Mouse (Mus musculus): ENCODE data around the gene Ctsk. TPM values are rescaled to one million over a fixed set of nuclear protein-coding genes. Genes with fewer than 3 reads are reported as not detected.
A peak's percentile ranks its signal among the peaks of the same experiment; 100 is the strongest.

Ctsk gene
- polyA plus RNA-seq (2015; fragmentation: Nextera tagmentation; extraction: Ambion mirVana) = 8.5 and 9.5 TPM in 2 replicates

DNA sequence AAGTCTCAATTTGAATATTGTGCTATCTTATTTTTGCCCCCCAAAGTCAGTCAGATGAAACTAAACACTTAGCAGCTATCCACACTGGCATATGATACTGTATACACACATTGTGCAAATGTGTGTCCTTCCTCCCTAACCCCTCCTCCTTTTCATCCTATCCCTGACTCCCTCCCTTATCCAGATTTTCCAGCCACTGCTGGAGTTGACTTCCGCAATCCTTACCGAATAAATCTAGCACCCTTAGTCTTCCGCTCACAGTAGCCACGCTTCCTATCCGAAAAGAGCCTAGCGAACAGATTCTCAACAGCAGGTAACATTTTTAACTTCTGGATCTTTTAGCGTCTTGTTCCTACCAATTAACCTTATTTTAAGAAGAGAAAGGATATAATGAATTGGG lies at the start of gene Ctsk:
TSS of gene Ctsk (plus strand) at position 233 of the 400 bp plus-strand sequence.
- Histone ChIP-seq H3K9me3 (no peaks in the 10 kb centered on the region), H3K27ac (no peak within 1 kb of the TSS), H3K4me2 (replicated peaks) (peak within 1 kb of the TSS; percentile 34), H3K9ac (no peak within 1 kb of the TSS), H3K27me3 (replicated peaks) (no peaks in the 10 kb centered on the region), H3K4me3 (replicated peaks) (no peak within 1 kb of the TSS), H3K36me3 (peaks cover 8% of the 10 kb centered on the region), H3K4me1 (replicated peaks) (no peaks in the 10 kb centered on the region)
- 79% methylated on average over 7 of the region's 7 CpGs for WGBS
- no peak for ATAC-seq

DNA sequence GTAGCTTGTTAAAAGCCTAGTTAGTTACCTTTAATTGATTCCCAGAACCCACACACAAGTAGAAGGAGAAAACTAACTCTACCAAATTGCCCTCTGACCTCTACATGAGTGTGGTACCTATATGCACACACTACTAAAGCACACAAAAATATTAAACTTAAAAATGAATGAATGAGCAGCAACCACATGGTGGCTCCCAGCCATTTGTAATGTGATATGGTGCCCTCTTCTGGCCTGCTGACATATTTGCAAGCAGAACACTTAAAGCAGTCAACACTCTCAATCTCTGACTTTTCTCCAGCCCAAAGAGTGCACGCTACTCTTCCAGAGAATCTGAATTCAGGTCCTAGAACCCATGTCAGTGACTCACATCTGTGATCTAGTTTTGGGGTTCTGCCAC lies 48.6 kb upstream of the Ctsk start:
- whole genome bisulfite sequencing = 53% methylated on average over 1 of the region's 1 CpGs
- ATAC-seq = peak; percentile 45; the same call in 1 of the 2 replicates

DNA sequence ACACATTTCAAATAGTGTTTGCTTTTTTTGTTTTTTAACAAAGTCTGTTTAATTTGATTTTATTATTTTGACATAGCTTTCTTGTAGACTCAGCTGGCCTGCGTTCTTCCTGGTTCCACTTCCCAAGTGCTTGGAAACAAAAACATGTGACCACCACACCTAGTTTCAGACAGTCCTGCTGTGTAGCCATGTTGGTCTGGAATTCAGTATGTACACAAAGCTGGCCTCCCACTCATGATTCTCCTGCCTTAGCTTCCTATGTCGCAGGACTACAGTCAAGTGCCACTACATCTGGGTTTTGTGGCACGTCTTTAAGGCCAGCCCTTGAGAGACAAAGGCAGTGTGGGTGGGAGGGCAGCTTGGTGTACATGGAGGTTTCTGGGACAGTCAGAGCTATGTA lies 48.1 kb upstream of the Ctsk start:
- ATAC-seq = no peak
- WGBS = 93% methylated on average over 3 of the region's 3 CpGs
- peaks cover 11% of the 10 kb centered on the region for H3K36me3 ChIP-seq

More for the DNA sequence above, 48.6 kb upstream of the Ctsk start:
- Histone ChIP-seq H3K4me2 (replicated peaks) (no peak overlapping the region), H3K9me3 (no peaks in the 10 kb centered on the region), H3K9ac (no peak overlapping the region), H3K27ac (no peak overlapping the region), H3K27me3 (replicated peaks) (no peaks in the 10 kb centered on the region), H3K36me3 (peaks cover 11% of the 10 kb centered on the region), H3K4me3 (replicated peaks) (no peak overlapping the region), H3K4me1 (replicated peaks) (no peaks in the 10 kb centered on the region)

DNA sequence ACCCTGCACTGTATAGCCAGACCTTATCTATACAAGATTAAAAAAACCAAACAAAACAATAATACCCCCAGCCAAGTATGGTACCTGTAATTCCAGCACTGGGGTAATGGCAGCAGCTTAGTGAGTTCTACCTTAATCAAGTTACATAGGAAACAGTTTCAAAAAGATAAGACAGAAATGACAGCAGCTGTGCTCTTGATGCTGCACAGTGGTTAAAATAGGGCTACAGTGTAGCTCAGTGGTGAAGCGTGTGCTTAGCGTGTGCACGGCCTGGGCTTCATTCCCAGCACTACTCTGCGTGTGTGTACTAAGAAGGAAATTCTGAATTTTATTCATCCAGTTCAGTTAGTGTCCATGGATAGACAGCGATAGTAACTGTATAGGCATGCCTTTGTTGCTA lies 42.7 kb upstream of the Ctsk start:
- Histone ChIP-seq H3K36me3 (peaks cover 9% of the 10 kb centered on the region; the same call in 1 of the 2 replicates), H3K27ac (no peak overlapping the region), H3K4me2 (replicated peaks) (no peak overlapping the region), H3K9ac (no peak overlapping the region), H3K27me3 (replicated peaks) (no peaks in the 10 kb centered on the region), H3K4me3 (replicated peaks) (no peak overlapping the region), H3K4me1 (replicated peaks) (no peaks in the 10 kb centered on the region), H3K9me3 (no peaks in the 10 kb centered on the region)
- 96% methylated on average over 5 of the region's 5 CpGs for WGBS
- no peak for ATAC-seq

More for the DNA sequence above, 48.1 kb upstream of the Ctsk start:
- no peak overlapping the region for H3K4me2 ChIP-seq (replicated peaks)
- no peaks in the 10 kb centered on the region for H3K27me3 ChIP-seq (replicated peaks)
- H3K9ac ChIP-seq = no peak overlapping the region
- H3K27ac ChIP-seq = no peak overlapping the region
- no peaks in the 10 kb centered on the region for H3K4me1 ChIP-seq (replicated peaks)
- H3K4me3 ChIP-seq (replicated peaks) = no peak overlapping the region
- no peaks in the 10 kb centered on the region for H3K9me3 ChIP-seq

DNA sequence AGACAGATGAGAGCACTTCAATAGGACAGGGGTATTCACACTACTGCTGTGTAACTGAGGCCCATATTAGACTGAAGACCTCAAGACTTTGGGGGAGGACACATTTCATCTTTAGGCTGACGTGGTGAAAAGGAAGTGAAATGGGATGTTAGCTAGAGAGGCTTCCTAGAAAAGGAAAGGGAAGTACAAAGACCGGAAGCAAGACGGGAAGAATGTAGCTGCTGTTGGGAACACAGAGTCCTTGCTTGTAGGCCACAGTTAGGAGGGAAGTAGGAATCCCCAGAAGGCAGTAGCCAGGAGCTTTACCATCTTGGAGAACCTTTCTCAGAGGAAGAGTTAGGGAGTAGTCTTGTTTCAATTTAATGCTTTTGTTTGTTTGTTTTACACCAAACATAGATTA lies 41.3 kb upstream of the Ctsk start:
- WGBS = 75% methylated on average over 3 of the region's 3 CpGs
- Histone ChIP-seq H3K4me3 (replicated peaks) (no peak overlapping the region), H3K9ac (no peak overlapping the region), H3K4me2 (replicated peaks) (no peak overlapping the region), H3K27me3 (replicated peaks) (no peaks in the 10 kb centered on the region), H3K9me3 (no peaks in the 10 kb centered on the region), H3K36me3 (0 out of 2 replicates have a peak, but pooled peaks cover 4% of the 10 kb centered on the region), H3K4me1 (replicated peaks) (no peaks in the 10 kb centered on the region), H3K27ac (no peak overlapping the region)
- ATAC-seq = no peak

DNA sequence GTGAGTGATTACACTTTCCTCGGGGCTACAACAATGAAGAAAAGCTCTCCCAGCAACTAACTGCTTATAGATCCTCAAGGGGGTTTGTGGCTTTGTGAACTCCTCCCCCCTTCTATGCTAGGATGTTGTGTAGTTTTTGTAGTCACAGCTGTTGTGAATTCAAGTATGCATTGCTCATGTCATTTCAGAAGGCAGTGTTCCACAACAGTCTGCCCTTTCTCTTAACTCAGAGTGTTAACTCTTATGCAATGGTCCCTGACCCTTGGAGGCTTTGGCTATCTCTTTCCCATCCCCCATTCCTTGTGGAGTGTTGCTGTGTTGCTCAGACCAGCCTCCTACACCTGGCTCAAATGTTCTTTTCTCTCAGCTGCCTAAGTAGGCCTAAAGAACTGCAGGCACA lies 39.7 kb upstream of the Ctsk start:
- 0 out of 2 replicates have a peak, but pooled peaks cover 2% of the 10 kb centered on the region for H3K36me3 ChIP-seq
- H3K4me1 ChIP-seq (replicated peaks) = no peaks in the 10 kb centered on the region
- H3K9me3 ChIP-seq = no peaks in the 10 kb centered on the region
- H3K4me3 ChIP-seq (replicated peaks) = no peak overlapping the region
- H3K9ac ChIP-seq = no peak overlapping the region
- no peaks in the 10 kb centered on the region for H3K27me3 ChIP-seq (replicated peaks)
- ATAC-seq = no peak
- no peak overlapping the region for H3K27ac ChIP-seq
- WGBS = 66% methylated on average over 1 of the region's 1 CpGs
- H3K4me2 ChIP-seq (replicated peaks) = no peak overlapping the region

DNA sequence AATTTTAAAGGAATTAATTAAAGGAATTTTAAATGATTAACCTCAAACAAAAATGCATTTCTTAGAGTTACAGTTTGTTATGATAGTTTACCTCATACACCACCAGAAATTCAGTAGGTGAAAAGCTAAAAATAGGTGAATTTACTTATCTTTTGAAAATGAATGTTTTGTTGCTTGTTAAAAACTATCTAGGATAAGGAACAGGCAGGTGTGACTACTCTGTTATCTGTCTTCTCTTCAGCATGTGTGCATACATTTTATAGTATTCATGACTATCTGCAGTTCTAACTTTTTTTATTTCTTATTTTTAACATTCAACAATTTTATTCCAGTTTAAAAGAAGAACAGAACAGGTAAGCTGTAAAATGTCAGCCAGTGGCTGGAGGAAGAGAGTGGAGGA lies 35.2 kb upstream of the Ctsk start:
- no peaks in the 10 kb centered on the region for H3K4me1 ChIP-seq (replicated peaks)
- no peak overlapping the region for H3K9ac ChIP-seq
- H3K9me3 ChIP-seq = no peaks in the 10 kb centered on the region
- H3K4me2 ChIP-seq (replicated peaks) = no peak overlapping the region
- H3K4me3 ChIP-seq (replicated peaks) = no peak overlapping the region
- no peak for ATAC-seq
- H3K27ac ChIP-seq = no peak overlapping the region
- no peaks in the 10 kb centered on the region for H3K27me3 ChIP-seq (replicated peaks)
- no peaks in the 10 kb centered on the region for H3K36me3 ChIP-seq

DNA sequence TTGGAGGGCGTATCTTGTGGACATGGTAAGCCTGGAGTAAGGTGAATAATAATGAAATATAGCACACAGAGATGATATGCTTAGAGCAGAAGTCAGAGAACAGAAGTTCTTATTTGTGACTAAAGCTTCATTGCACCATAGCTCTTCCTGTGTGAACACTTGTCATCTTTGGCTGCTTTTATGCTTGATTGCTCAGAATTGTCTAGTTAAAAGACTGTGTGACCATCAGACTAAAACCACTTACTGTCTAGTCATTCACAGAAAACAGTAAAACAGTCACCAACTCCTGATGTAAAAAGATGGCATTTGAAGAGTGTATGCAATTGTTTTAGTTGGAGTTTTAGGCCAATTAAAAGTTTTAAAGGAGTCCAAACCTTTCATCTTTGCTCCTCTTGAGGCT lies 20.1 kb upstream of the Ctsk start:
- no peaks in the 10 kb centered on the region for H3K9me3 ChIP-seq
- no peak overlapping the region for H3K27ac ChIP-seq
- no peak overlapping the region for H3K9ac ChIP-seq
- no peaks in the 10 kb centered on the region for H3K4me1 ChIP-seq (replicated peaks)
- no peak for ATAC-seq
- H3K4me3 ChIP-seq (replicated peaks) = no peak overlapping the region
- peaks cover 20% of the 10 kb centered on the region for H3K36me3 ChIP-seq
- WGBS = 80% methylated on average over 1 of the region's 1 CpGs
- no peaks in the 10 kb centered on the region for H3K27me3 ChIP-seq (replicated peaks)
- no peak overlapping the region for H3K4me2 ChIP-seq (replicated peaks)

DNA sequence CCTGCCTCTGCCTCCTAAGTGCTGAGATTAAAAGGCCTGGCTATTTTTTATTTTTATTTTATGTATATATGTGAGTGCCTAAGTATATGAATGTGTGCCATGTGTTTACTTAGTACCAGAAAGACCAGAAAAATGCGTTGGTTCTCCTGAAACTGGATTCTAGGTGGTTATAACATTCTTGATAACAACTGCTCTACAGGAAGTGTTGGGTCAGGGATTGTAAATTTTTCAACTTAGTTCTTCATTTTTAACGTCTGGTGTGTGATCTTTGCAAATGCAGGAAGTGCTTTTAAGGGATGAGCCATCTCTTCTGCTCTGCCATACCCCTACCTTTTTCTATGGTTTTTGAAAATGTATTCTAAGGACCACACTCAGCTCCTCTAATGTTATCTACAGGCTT lies 12.6 kb upstream of the Ctsk start:
- WGBS = 72% methylated on average over 2 of the region's 2 CpGs
- no peak overlapping the region for H3K27ac ChIP-seq
- H3K27me3 ChIP-seq (replicated peaks) = no peaks in the 10 kb centered on the region
- H3K9ac ChIP-seq = no peak overlapping the region
- H3K9me3 ChIP-seq = no peaks in the 10 kb centered on the region
- H3K4me1 ChIP-seq (replicated peaks) = no peaks in the 10 kb centered on the region
- no peak for ATAC-seq
- H3K4me2 ChIP-seq (replicated peaks) = no peak overlapping the region
- peaks cover 13% of the 10 kb centered on the region for H3K36me3 ChIP-seq
- H3K4me3 ChIP-seq (replicated peaks) = no peak overlapping the region

DNA sequence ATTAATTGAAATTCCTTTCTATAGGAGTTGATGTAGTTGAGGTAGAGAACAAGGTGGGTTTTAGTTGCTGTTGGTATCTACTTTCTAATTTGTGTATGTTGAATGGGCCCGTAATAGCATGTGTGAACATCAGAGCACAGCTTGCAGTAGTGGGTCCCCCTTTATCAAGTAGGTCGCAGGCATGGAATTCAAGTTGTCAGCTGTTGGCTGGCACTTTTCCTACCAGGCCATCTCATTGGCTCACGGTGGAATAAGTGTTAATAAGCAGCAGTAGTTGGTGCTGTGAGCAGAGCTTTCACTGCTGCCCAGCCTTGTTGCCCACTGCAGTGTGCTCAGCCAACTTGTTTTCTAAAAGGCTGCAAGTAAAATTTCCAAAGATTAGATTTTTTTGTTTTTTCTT lies 10.4 kb upstream of the Ctsk start:
- no peaks in the 10 kb centered on the region for H3K4me1 ChIP-seq (replicated peaks)
- H3K4me3 ChIP-seq (replicated peaks) = no peak overlapping the region
- no peaks in the 10 kb centered on the region for H3K9me3 ChIP-seq
- ATAC-seq = no peak
- H3K4me2 ChIP-seq (replicated peaks) = no peak overlapping the region
- H3K9ac ChIP-seq = no peak overlapping the region
- H3K27ac ChIP-seq = no peak overlapping the region
- H3K36me3 ChIP-seq = peaks cover 16% of the 10 kb centered on the region
- 93% methylated on average over 3 of the region's 3 CpGs for WGBS
- no peaks in the 10 kb centered on the region for H3K27me3 ChIP-seq (replicated peaks)

DNA sequence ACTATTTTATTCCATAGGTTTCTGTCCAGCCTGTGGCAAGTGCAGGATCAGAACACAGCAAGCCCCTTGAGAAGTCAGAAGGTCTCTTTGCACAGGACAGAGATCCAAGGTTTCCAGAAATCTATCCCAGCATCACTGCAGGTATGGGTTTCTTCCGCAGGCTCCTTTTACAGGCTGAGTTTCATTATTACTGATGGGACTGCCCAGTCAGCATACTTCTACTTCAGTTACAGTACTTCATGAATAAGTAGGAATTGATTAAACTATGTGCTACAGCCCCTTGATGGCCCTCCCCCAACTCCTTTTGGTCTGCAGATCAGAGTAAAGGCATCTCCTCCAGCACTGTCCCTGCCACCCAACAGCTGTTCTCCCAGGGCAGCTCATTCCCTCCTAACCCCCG lies 8.8 kb upstream of the Ctsk start:
- no peak for ATAC-seq
- H3K4me1 ChIP-seq (replicated peaks) = no peaks in the 10 kb centered on the region
- H3K4me2 ChIP-seq (replicated peaks) = no peak overlapping the region
- H3K4me3 ChIP-seq (replicated peaks) = no peak overlapping the region
- no peaks in the 10 kb centered on the region for H3K27me3 ChIP-seq (replicated peaks)
- H3K9ac ChIP-seq = no peak overlapping the region
- 90% methylated on average over 2 of the region's 2 CpGs for WGBS
- H3K36me3 ChIP-seq = peaks cover 16% of the 10 kb centered on the region
- H3K9me3 ChIP-seq = no peaks in the 10 kb centered on the region
- H3K27ac ChIP-seq = no peak overlapping the region

DNA sequence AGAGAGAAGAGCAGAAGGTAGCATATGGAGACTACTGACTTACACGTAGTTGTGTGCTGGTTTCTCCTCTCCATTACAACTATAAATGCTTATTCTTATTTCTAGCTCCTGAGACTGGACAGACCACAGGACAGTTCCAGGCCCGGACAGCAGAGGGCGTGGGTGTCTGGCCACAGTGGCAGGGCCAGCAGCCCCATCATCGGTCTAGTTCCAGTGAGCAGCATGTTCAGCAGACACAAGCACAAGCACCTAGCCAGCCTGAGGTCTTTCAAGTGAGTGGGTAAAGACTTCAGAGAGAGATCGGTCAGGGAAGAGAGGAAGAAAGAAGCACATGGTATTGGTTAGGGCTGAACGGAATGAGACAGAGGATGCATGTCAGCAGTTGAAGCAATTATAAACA lies 4.7 kb upstream of the Ctsk start:
- ATAC-seq = no peak
- 63% methylated on average over 6 of the region's 6 CpGs for WGBS
- peaks cover 19% of the 10 kb centered on the region for H3K36me3 ChIP-seq

DNA sequence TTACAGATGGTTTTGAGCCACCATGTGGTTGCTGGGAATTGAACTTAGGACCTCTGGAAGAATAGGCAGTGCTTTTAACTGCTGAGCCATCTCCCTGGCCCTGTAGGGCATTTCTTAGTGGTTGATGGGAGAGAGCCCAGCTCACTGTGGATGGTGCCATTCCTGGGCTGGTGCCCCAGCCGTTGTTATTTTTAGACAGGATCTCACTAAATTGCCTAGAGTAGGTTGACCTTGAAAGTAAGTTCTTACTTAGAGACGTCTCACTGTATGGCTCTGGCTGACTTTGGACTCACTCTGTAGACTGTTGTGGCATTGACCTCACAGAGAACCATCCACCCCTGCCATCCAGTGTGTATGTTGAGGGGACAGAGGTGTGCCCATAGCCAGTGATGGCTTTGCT lies 827 bp upstream of the Ctsk start:
- Histone ChIP-seq H3K4me3 (replicated peaks) (no peak overlapping the region), H3K4me1 (replicated peaks) (no peaks in the 10 kb centered on the region), H3K36me3 (peaks cover 8% of the 10 kb centered on the region), H3K9me3 (no peaks in the 10 kb centered on the region), H3K9ac (no peak overlapping the region), H3K27me3 (replicated peaks) (no peaks in the 10 kb centered on the region), H3K27ac (no peak overlapping the region), H3K4me2 (replicated peaks) (no peak overlapping the region)
- no peak for ATAC-seq
- WGBS = 70% methylated on average over 2 of the region's 2 CpGs

More for the DNA sequence above, 4.7 kb upstream of the Ctsk start:
- Histone ChIP-seq H3K27me3 (replicated peaks) (no peaks in the 10 kb centered on the region), H3K9ac (no peak overlapping the region), H3K9me3 (no peaks in the 10 kb centered on the region), H3K27ac (no peak overlapping the region), H3K4me1 (replicated peaks) (no peaks in the 10 kb centered on the region), H3K4me3 (replicated peaks) (no peak overlapping the region), H3K4me2 (replicated peaks) (no peak overlapping the region)

All from intestine, embryonic 15.5 days (tissue).